Mouse (Mus musculus) intestine, embryonic 16.5 days (tissue): Measurements from ENCODE around the gene Grrp1. TPM values are rescaled to one million over a fixed set of nuclear protein-coding genes. Genes with fewer than 3 reads are reported as not detected.
A peak's percentile ranks its signal among the peaks of the same experiment; 100 is the strongest.

Source experiments
- ATAC-seq: fragments of 200-750 bp; cut with Nextera tagmentation; 2 replicates; pipeline ENCODE4 v1.8.0; 2017; ENCODE audit warnings: moderate TSS enrichment, moderate library complexity
- H3K27ac ChIP-seq: fragments of 300-500 bp; sonication (generic); 2 replicates; pipeline ENCODE4 v1.5.1; 2014; ENCODE audit warnings: mild to moderate bottlenecking, low read length
- H3K27me3 ChIP-seq: fragments of 300-500 bp; sonication (generic); replicated peaks from 2 replicates; pipeline ENCODE4 v1.6.1; 2014; ENCODE audit warnings: low read length, control low read depth, mixed read lengths; ENCODE audit not compliant: control insufficient read depth, insufficient read depth
- H3K36me3 ChIP-seq: fragments of 300-500 bp; sonication (generic); 2 replicates; pipeline ENCODE4 v1.6.1; 2014; ENCODE audit warnings: low read length, control low read depth; ENCODE audit not compliant: control insufficient read depth, insufficient read depth
- H3K4me1 ChIP-seq: fragments of 300-500 bp; sonication (generic); 2 replicates; pipeline ENCODE4 v1.6.1; 2014; ENCODE audit warnings: low read length, control low read depth, mixed read lengths; ENCODE audit not compliant: control insufficient read depth, insufficient read depth
- H3K4me2 ChIP-seq: fragments of 300-500 bp; sonication (generic); 2 replicates; pipeline ENCODE4 v1.6.1; 2014; ENCODE audit warnings: low read depth, low read length, control low read depth
- H3K4me3 ChIP-seq: fragments of 300-500 bp; sonication (generic); 2 replicates; pipeline ENCODE4 v1.5.1; 2014; ENCODE audit warnings: mild to moderate bottlenecking, low read length
- H3K9ac ChIP-seq: fragments of 300-500 bp; sonication (generic); 2 replicates; pipeline ENCODE4 v1.6.1; 2014; ENCODE audit warnings: low read depth, low read length
- H3K9me3 ChIP-seq: fragments of 300-500 bp; sonication (generic); 2 replicates; pipeline ENCODE4 v1.6.1; 2016; ENCODE audit warnings: low read length, control low read depth; ENCODE audit not compliant: control insufficient read depth
- WGBS: fragments of 180-500 bp; shearing (Covaris S2); extraction: QIAGEN DNeasy Blood & Tissue Kit; methylation state at CpG from one replicate; pipeline ENCODE4 v1.1.7; 2014; 5-methylcytosine and 5-hydroxymethylcytosine counted together
- polyA plus RNA-seq: library from polyadenylated mRNA; unstranded; fragments of >200 nt; fragmentation: Nextera tagmentation; extraction: Ambion mirVana; gene quantifications from 2 replicates; pipeline ENCODE4 v1.2.1, GENCODE M21; 2015

The Grrp1 gene
- polyA plus RNA-seq, 1 experiment from 2014 or later, result 3.6 TPM

DNA sequence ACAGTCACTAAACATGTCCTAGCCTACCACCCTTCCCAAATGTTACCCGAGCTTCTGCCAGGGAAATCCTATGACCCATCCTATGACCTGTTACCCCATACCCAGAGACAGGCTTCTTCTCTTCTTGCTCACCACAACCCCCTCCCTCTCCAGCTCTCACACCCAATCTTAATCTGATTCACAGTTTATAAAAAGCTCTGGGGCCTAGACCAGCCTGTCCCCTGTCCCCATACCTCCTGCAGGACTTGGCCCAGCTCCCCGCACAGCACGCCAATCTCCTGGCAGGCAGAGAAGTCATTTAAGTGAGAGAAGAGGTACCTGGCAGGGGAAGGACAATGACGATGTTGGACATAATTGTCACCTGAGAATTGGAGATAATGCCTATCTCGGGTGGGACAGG is 19.0 kb downstream of the Grrp1 start:
- Histone ChIP-seq H3K27me3 (0 out of 2 replicates have a peak, but pooled peaks cover 2% of the 10 kb centered on the region), H3K36me3 (no peaks in the 10 kb centered on the region), H3K4me1 (peaks cover 12% of the 10 kb centered on the region; the same call in 1 of the 2 replicates), H3K9me3 (no peaks in the 10 kb centered on the region), H3K27ac (no peak overlapping the region), H3K9ac (no peak overlapping the region), H3K4me2 (no peak overlapping the region), H3K4me3 (no peak overlapping the region)
- no peak for ATAC-seq
- WGBS, result 85% methylated on average over 5 of the region's 5 CpGs

DNA sequence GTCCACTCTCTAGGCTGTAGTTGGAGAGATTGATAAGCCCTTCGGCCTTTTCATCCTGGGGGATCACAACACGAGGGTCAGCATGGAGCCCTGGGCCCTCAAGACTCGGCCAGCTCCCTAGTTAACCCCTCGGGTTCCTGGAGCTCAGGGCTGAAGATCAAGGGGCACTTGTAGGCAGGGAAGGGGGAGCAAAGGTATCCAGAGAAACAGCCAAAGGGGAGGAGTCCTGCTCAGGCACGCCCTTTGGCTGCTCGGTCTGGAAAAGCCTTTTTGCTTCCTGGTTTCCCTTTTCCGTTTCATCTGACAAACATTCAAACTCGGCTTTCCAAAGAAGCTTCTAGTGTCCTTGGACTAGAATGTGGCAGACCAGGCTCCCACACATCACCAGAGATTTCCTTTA is 23.5 kb downstream of the Grrp1 start:
- WGBS, result 22% methylated on average over 8 of the region's 8 CpGs
- H3K9me3 ChIP-seq, result no peaks in the 10 kb centered on the region
- peaks cover 8% of the 10 kb centered on the region; the same call in 1 of the 2 replicates for H3K4me1 ChIP-seq
- H3K9ac ChIP-seq, result peak overlapping the region; percentile 49
- H3K4me2 ChIP-seq, result 0 out of 2 replicates have a peak overlapping the region, but pooled peaks have one; percentile 30
- peak; percentile 84 for ATAC-seq
- no peak overlapping the region for H3K4me3 ChIP-seq
- no peaks in the 10 kb centered on the region for H3K36me3 ChIP-seq
- H3K27me3 ChIP-seq, result no peaks in the 10 kb centered on the region
- H3K27ac ChIP-seq, result peak overlapping the region; percentile 50

DNA sequence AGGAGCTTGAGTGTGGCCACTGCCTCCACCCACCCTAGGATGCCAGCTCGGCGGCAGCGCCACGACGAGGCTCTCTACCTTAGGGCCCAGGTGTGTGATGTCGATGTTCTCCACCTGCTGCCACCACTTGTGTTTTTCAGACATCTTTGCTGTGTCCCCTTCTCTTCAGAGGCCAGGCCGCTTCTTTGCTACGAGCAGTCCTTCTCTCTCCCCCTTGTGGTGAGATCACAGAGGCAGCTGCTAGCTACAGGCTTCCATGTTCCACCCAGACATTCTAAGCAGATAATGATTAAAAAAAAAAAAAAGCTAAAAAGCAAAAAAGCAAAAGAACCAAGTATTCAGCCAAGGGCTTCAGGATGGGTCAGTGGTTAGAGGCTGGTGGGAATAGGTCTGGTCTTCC is 26.7 kb downstream of the Grrp1 start, which contains the start of gene Catsper4:
Gene Catsper4, minus strand, starts transcription at position 190 of the 400 bp plus-strand sequence.
- WGBS, result 72% methylated on average over 8 of the region's 8 CpGs
- Histone ChIP-seq H3K9me3 (no peaks in the 10 kb centered on the region), H3K36me3 (no peaks in the 10 kb centered on the region), H3K27ac (no peak within 1 kb of the TSS), H3K4me2 (no peak within 1 kb of the TSS), H3K9ac (no peak within 1 kb of the TSS), H3K4me3 (no peak within 1 kb of the TSS), H3K4me1 (peaks cover 11% of the 10 kb centered on the region; the same call in 1 of the 2 replicates), H3K27me3 (no peaks in the 10 kb centered on the region)
- ATAC-seq, result no peak

DNA sequence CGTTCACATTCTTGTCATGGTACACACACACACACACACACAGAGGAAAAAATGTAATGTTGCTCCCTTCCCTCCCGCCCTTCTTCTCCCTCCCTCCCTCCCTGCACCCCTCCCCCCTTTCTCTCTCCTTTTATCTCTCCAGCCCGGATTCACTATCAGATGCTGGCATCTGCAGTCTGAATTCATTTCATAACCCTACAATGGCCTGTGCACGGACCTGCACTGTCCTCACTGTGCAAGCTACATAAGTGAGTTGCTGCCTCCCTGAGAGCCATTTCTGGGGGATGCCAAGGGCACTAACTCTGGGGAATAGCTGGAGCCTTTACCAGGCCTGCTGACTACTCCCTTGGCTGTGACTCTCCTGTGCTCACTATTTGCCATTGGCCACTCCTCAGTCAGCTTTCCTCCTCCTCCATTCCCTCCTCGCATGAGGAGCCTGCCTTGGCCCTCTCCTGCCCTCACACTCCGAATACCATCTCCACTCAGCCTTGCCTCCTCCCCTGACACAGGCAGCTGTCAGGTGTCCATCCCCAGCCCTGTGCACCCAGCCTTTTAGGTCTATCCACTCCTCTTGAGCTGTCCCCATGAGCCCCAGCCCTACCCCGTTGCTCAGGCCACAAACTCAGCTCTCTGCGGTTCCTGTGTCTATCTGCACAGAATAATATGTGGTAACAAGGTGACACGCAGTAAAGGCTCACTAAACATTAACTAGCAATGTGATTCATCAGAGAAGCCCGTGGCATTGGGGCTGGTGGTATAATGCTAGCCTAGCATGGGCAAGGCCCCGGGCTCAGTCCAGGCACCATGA is 30.9 kb downstream of the Grrp1 start:
- H3K9me3 ChIP-seq, result no peaks in the 10 kb centered on the region
- H3K27ac ChIP-seq, result peak overlapping the region; percentile 72
- H3K36me3 ChIP-seq, result no peaks in the 10 kb centered on the region
- H3K9ac ChIP-seq, result no peak overlapping the region
- H3K4me2 ChIP-seq, result peak overlapping the region; percentile 26; the same call in 1 of the 2 replicates
- no peaks in the 10 kb centered on the region for H3K27me3 ChIP-seq
- ATAC-seq, result peak; percentile 92
- H3K4me1 ChIP-seq, result 0 out of 2 replicates have a peak, but pooled peaks cover 6% of the 10 kb centered on the region
- no peak overlapping the region for H3K4me3 ChIP-seq
- 34% methylated on average over 11 of the region's 11 CpGs for WGBS

DNA sequence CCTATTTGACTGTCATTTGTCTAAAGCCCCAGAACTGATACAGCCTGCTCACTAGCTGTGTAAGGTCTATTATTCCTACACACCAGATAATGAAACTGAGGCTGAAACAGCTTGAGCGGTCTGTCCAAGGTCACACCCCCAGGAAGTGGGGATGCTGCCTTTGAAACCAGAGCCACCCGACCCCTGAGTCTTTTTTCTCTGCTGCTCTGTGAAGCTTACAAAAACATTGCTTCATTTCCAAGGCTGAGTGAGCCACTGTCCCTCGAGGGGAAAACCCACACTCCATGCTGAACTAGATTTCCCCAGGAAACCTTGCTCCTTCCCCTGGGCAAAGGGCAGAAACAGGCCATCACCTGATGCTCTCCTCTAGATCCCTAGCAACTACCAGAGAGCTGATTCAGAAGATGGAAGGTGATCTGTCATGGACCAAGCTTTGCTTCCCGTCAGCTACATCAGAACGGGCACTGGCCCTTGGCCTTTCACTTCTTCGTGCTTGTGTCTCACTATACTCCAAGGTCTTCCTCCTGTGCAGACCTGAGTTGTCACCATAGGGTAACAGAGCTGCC is 47.3 kb downstream of the Grrp1 start:
- 43% methylated on average over 6 of the region's 6 CpGs for WGBS
- Histone ChIP-seq H3K4me3 (no peak overlapping the region), H3K4me2 (no peak overlapping the region), H3K27ac (no peak overlapping the region), H3K4me1 (no peaks in the 10 kb centered on the region), H3K36me3 (no peaks in the 10 kb centered on the region), H3K9me3 (no peaks in the 10 kb centered on the region), H3K9ac (no peak overlapping the region), H3K27me3 (no peaks in the 10 kb centered on the region)
- no peak for ATAC-seq

DNA sequence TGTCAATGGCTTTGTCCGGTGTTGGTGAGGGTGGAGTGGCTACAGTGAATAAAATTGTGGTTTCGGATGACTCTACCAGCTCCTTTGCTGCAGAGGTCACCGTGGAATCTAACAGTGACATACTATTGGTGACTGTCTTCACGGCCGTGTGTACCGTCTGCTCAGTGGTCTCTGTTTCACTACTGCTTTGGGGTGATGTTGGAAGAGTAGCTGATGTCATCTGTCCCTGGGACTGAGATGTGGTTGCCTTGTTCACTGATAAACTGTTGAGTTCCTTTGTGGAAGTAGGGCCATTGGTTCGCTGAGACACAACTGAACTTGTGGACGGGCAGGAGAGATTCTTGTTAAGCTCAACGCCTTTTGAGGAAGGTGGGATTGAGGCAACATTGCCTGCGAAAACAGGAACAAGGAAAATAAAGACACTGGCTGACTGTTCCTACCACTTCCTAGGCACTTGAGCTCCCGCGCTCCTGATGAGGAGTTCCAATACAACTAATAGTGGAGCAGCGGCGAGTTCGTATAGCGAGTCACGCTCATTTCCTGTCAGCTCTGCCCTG is 50.5 kb downstream of the Grrp1 start:
- ATAC-seq, result no peak
- Histone ChIP-seq H3K4me1 (no peaks in the 10 kb centered on the region), H3K36me3 (no peaks in the 10 kb centered on the region), H3K4me2 (no peak overlapping the region), H3K9ac (no peak overlapping the region), H3K27ac (no peak overlapping the region), H3K9me3 (no peaks in the 10 kb centered on the region), H3K4me3 (no peak overlapping the region), H3K27me3 (no peaks in the 10 kb centered on the region)
- WGBS, result 86% methylated on average over 17 of the region's 17 CpGs

DNA sequence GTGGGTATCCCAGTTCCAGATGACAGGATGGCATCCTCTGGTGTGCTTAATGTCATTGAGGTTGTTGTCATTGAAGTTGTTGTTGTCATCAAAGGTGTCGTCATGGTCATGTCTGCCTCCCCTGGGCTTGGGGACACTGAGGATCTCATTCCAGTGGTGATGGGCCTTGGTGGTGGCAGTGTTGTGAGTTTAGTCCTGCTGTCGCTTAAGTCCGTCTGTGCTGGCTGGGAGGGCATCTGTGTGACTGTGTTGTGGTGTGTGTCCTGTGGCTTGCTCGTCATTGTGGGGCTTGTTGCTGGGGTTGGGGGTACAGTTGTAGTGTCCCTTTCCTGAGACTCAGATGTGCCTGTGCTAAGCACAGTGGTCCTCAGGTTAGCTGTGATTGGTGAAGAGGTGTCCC is 51.0 kb downstream of the Grrp1 start, which contains the start of gene Gm7534:
Gene Gm7534, minus strand, starts transcription at position 101 of the 400 bp plus-strand sequence.
- 84% methylated on average over 4 of the region's 4 CpGs for WGBS
- no peak for ATAC-seq
- no peaks in the 10 kb centered on the region for H3K9me3 ChIP-seq
- H3K36me3 ChIP-seq, result no peaks in the 10 kb centered on the region
- H3K9ac ChIP-seq, result no peak within 1 kb of the TSS
- no peak within 1 kb of the TSS for H3K4me2 ChIP-seq
- no peaks in the 10 kb centered on the region for H3K4me1 ChIP-seq
- no peak within 1 kb of the TSS for H3K4me3 ChIP-seq
- H3K27me3 ChIP-seq, result no peaks in the 10 kb centered on the region
- no peak within 1 kb of the TSS for H3K27ac ChIP-seq

Other genes starting within 250 kb of the Grrp1 start
- 0.10 TPM in 2 replicates for gene Lin28a, start 235.3 kb downstream of the Grrp1 start, polyA plus RNA-seq
- not detected in 2 replicates for gene Zfp683, start 200.3 kb downstream of the Grrp1 start, polyA plus RNA-seq
- gene Crybg2, start 193.3 kb downstream of the Grrp1 start, polyA plus RNA-seq, result 22.3 and 22.9 TPM in 2 replicates
- 27.8 and 28.4 TPM in 2 replicates for gene Cd52, start 159.0 kb downstream of the Grrp1 start, polyA plus RNA-seq
- gene Ubxn11, start 151.5 kb downstream of the Grrp1 start, polyA plus RNA-seq, result 4.3 and 5.6 TPM in 2 replicates
- 428 and 452 TPM in 2 replicates for gene Sh3bgrl3, start 125.3 kb downstream of the Grrp1 start, polyA plus RNA-seq
- gene Cep85, start 67.0 kb downstream of the Grrp1 start, polyA plus RNA-seq, result 112 and 125 TPM in 2 replicates
- not detected in 2 replicates for gene Gm7534, start 51.1 kb downstream of the Grrp1 start, polyA plus RNA-seq
- 0.37 and 0.60 TPM in 2 replicates for gene Catsper4, start 26.7 kb downstream of the Grrp1 start, polyA plus RNA-seq
- gene Cnksr1, start 15.7 kb downstream of the Grrp1 start, polyA plus RNA-seq, result 16.9 and 18.3 TPM in 2 replicates
- 0.28 and 0.34 TPM in 2 replicates for gene E130218I03Rik, start 10.4 kb downstream of the Grrp1 start, polyA plus RNA-seq
- gene Zfp593, start 8.5 kb downstream of the Grrp1 start, polyA plus RNA-seq, result 13.0 and 14.5 TPM in 2 replicates
- not detected in 2 replicates for gene Gm30191, start 7.2 kb downstream of the Grrp1 start, polyA plus RNA-seq
- gene Pdik1l, start 33.8 kb upstream of the Grrp1 start, polyA plus RNA-seq, result 14.0 and 16.5 TPM in 2 replicates
- 1.3 and 1.9 TPM in 2 replicates for gene Trim63, start 61.0 kb upstream of the Grrp1 start, polyA plus RNA-seq
- 7.4 and 10.6 TPM in 2 replicates for gene Slc30a2, start 89.1 kb upstream of the Grrp1 start, polyA plus RNA-seq
- 1.6 and 1.7 TPM in 2 replicates for gene Extl1, start 129.7 kb upstream of the Grrp1 start, polyA plus RNA-seq
- gene Pafah2, start 142.2 kb upstream of the Grrp1 start, polyA plus RNA-seq, result 61.6 and 69.2 TPM in 2 replicates
- gene Stmn1, start 214.2 kb upstream of the Grrp1 start, polyA plus RNA-seq, result 982 and 1,127 TPM in 2 replicates
- 23.6 and 32.1 TPM in 2 replicates for gene Paqr7, start 242.6 kb upstream of the Grrp1 start, polyA plus RNA-seq